Mouse (Mus musculus) thymus, postnatal 36 days (tissue): ENCODE results near the gene Inhbc.

Source experiments
- DNase-seq, 2 experiments: peaks; one replicate each; pipeline ENCODE4 v3.0.0; 2022; ENCODE audit warnings: mixed read lengths in 2 of 2

The Inhbc gene

DNA sequence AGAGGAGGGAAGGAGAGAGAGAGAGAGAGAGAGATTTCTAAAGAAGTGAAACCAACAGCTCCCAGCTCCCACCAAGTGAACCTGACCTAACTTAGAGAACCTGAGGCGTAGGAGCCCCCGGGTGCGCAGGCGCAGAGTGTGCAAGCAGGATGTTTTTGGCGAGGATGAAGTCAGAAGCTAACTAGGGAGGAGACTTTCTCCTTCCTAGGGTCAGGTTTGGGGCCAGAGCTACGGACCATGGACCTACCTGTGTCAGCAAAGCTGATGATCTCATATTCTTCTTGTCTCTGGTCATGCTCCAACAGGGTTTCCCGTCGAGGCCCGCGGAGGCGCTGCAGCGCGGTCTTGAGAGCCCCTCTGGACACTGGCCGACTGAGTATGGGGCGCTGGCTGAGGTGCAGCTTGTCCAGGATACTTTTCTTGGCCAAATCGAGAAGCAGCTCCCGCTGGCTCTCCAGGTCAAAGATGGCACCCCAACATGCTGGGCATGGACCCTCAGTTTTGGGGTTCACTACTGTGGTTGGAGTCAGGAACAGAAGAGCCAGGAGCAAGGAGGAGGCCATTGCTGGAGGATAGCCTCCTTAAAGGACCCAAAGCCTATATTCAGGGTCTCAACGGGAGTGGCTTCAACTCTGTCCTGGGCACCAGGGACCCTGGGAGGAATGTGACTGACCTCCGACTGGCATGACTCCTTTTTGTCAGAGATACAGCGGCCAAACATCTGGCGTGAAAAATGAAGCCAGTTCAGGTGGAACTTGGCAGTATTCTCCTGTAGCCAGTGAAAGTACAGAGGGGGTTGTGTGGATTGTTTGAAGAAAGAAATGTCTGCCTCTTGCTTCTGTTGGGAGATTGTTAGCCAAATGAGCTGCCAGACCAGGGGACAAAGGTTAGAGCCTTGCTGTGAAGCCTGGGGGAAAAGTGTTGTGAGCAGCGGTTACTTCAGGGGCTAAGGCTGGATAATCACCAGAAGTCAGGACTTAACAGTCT lies at the start of gene Inhbc:
Gene Inhbc (minus strand): TSS at position 598 of the 987 bp plus-strand sequence.
- DNase-seq = no peak

DNA sequence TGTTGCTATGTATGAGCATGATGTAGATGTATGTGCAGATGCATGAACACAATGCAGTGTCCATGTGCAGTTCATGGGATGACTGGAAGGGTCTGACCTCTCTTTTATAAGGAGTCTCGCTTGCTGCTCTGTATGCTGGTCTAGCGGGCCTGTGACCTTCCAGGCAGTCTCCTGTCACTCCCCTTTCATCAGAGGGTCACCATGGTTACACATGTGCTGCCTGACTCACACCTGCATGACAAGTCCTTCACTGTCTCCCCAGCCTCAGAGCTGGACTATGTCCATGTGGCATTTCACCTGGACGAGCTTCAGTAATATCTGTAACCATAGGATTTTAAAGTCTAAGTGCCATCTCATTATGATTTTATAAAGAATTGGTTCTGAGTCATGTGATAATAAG lies 43.9 kb upstream of the Inhbc start:
- no peak for DNase-seq

DNA sequence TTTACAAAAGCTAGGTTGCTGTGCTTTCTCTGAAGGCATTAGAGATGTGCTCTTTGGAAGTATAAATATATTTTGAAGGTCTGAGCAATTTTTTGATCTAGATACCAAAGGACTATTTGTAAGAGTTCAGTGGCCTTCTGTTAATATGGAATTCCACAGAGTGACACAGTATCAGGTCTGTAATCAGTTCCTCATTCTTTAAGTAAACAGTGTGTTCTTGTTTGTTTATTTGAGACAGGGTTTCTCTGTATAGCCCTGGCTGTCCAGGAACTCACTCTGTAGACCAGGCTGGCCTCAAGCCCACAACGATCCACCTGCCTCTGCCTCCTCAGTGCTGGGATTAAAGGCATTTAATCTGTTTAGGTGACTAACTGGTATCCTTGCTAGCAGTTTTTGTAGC lies 43.4 kb upstream of the Inhbc start:
- no peak for DNase-seq

DNA sequence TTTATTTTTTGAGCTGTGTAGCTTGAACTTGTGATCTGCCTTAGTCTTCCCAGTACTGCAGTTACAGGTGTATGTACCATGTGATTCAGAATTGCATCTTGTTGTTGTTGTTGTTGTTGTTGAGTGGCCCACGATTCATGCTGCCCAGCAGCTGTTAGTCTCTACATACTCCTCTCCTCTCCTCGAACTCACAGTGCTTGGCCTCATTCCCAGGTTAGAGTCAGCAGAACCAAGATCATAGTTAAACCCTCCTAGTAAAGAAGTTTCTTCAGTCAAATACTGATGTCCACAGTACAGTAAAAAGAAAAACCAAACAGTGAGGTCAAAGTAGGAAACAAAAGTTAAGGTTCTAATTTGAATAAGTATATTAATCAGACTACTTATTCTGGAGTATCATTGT lies 42.5 kb upstream of the Inhbc start:
- DNase-seq = no peak

DNA sequence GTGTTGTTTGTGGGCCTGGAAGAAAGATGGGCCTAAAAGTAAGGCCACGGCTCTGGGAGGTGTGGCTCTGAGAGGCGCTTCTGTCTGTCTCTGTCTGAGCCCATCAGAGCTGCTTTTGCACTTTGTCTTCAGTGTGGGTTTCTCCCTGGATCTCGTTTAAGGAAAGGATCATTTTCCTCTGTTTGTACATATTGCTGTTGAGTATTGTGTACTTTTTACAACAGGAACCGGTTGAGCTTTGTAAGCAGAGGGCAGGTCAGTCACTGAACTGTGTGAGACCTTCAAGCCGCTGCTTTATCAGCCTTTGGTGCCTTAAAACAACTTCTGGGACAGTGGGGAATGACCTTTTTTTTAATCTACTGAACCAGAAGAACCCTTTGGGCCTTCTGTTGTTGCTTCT lies 41.9 kb upstream of the Inhbc start:
- no peak for DNase-seq

DNA sequence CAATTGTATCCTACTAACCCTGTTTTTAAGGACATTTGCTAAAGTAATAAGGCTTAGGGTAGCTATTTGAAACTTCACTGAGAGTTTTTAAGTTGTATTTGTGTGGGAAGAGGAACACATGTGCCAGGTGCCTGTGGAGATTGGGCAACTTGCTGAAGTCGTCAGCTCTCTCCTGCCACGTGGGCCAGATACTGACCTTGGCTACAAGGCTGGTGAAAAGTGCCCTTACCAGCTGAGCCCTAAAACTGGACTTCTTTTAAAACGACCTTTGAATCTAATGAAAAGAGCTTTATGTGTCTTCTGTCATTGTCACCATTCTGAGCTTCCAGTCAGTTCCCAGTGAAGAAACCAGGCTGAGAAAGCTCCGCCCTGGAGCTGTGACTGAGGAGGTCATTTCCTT lies 37.2 kb upstream of the Inhbc start:
- no peak for DNase-seq

DNA sequence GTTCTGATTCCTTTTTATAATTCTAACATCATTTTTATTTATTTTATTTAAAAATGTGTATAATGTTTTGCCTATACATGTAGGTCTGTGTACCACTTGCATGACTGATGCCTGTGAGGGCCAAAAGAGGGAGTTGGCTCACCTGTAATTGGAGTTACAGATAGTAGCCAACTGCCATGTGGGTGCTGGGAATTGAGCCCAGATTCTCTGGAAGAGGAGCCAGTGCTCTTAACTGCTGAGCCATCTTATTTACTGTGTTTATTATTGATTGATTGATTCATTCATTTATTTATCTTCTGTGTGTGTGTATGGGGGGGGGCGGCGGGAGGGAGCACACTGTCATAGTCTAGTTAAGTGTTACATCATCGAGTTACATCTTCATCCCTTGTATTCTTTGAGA lies 34.5 kb upstream of the Inhbc start:
- no peak for DNase-seq

DNA sequence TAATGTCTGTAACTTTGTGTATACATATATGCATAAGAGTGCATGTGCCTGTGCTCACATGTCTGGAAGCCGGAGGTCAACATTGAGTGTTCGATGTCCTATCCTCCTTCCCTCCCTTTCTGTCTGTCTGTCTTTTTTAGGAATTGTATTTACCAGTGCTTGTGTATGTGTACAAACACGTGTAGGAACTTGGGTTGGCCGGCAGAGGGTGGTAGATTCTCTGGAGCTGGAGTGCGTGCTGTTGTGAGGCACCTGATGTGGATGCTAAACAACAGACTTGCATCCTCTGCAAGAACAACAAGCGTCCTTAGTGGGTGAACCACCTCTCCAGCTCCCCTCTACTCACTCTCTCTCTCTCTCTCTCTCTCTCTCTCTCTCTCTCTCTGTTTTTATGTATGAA lies 21.5 kb upstream of the Inhbc start:
- no peak for DNase-seq

DNA sequence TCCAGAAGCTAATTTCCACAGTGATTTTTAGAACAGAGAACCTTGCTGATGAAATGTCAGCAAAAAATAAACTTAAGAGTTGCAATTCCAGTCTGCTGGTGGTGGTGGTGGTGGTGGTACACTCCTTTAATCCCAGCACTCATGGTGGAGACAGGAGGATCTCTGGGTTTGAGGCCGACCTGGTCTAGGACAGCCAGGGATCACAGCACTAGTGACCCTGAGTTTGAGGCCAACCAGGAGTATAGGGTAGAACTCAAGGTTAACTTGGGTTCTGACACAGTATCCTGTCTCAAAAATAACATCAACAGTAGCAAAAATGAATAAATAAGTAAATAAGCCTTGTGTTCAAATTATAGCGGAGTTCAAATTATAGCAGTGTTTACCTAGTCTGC lies 11.5 kb upstream of the Inhbc start:
- no peak for DNase-seq

DNA sequence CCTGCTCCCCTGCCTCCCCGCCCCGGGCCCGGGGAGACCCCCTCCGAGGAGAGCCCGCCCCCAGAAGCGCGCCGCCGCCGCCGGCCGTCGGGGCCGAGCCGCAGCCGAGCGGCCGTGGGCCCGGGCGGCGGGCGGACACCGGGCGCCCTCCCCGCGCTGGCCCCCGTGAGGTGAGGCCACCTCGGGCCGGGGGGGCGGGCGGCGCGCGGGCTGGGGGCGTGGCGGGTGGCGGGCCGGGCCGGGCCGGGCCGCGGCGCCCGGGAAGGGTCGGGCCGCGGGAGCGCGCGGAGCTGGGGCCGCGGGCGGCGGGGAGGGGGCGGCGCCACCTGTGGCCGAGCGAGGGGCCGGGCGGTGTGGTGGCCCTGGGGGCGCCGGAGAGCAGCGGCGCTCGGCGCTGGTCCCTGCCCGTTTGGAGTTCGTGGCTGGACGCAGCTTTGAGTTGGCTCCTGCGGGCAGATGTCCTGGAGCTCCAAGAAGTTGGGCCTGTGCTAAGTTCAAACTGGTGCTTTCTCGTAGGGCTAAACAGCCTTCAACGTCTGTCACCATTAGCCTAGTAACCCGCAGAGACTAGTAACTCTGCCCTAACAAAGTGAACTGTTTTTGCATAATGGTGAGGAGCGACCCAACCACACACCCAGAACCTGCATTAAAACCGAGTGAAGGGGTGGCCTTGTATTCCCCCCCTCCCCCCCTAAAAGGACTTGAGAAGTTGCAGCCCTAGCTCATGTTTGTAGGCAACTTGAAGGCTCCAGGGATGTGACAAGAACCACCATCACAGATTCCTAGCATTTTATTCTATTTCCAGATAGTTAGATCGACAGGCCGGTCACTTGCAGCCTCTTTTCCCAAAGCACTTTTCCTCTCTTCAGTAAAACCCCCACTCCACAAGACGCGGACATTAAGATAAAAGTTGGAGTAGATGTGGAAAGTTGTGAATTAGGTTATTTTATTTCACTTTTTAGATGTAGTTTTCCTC lies 10.8 kb upstream of the Inhbc start:
- peak; percentile 65 to 74 for DNase-seq

DNA sequence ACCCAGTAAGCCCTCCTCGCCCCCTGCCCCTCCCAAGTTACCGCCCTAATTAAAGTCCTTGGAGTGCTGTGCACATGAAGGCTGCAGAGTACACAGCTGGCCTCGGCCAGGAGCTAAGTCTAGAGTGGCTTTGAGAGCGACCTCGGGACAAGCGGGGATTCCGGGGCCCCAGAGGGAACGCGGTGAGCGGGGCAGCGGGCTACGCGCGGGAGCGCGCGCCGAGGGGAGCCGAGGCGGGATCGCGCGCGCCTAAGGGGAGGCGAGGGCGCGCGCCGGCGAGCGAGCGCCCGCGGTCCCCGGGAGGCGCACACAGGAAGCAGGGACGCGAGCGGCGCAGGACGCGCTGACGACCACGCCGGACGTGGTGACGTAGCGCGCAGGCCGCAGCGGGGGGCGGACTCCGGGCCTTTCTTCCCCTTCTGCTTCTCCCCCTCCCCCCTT lies 10.0 kb upstream of the Inhbc start, which contains the start of gene R3hdm2:
Gene R3hdm2 (plus strand): TSS at position 77 of the 441 bp plus-strand sequence.
- DNase-seq = peak; percentile 90 to 94

DNA sequence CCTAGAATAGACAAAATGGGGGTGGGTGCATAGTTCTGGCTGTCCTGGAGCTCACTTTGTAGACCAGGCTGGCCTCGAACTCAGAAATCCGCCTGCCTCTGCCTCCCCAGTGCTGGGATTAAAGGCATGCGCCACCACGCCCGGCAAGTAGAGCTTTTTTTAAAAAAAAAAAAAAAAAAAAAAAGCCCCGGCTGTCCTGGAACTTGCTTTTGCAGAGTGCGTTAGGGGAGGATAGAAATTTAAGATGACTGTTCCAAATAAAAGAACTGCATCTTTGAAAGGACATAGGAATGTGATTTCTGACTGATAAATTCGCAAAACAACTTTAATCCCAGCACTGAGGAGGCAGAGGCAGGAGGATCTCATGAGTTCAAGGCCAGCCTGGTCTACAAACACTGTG lies 9.4 kb upstream of the Inhbc start:
- no peak for DNase-seq

DNA sequence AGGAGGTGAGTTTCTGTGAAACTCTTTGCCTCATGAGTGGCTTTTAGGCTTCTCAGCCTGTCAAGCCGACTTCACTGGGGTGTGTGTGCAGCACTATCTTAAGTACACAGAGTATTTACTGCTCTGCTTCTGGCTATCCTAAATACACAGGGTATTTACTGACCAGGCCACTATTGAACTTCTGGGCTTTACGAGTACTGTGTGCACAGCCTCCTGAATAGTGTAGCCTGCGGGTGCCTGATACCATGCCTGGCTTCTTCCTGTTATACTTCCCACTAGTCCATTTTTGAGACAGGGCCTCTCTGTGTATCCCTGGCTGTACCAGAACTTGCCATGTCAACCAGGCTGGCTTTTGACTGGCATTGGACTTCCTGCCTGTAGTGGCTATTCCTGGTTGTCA lies 7.5 kb upstream of the Inhbc start:
- DNase-seq = no peak

DNA sequence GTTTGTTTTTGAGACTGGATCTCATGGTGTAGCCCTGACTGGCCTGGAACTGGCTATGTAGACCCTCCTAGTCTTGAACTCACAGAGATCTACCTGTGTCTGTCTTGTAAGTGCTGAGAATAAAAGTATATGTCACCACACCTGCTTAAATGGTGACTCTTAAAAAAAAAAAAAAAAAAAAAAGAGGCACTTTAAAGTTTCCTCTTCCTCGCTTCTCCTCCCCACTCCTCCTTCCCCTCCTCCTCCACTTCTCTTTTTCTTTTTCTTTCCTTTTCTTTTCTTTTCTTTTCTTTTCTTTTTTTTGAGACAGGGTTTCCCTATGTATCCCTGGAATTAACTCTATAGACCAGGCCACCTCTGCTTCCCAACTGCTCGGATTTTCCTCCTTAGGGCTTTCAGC lies 792 bp upstream of the Inhbc start:
- DNase-seq = no peak

DNA sequence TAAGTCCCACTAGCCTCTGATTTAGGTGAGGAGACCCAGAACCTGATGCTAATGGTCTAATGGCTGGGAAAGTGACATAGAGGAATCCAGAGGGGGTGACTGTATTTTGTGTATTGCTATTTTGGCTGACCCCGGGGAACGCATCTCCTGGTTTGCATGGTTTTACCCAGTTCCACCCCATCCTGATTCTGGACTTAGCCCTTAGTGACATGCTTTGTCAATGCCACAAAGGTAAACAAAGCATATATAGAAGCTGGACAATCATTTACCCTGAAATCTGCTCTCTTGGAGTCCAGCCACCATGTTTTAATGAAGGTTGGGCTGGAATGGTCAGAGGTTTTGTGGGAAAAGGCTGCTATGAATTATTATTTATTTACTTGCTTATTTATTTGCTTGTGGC lies 2.0 kb downstream of the Inhbc start:
- DNase-seq = no peak

DNA sequence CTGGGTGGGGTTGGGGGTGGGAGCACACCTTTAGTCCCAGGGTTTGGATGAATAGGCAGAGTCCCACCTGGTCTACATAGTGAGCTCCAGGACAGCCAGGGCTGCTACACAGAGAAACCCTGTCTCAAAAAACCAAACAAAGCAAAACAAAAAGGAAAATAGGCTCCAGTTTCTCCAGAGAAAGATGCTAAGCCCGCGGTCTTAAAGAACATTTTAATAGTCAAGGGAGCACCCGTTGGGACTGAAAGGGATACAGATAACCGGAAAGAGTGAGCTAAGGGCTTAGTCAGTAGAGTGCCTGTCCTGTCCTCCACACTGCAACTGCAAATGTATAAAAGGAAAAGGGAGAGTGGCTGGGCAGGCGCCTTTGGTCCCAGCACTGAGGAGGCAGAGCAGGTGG lies 3.1 kb downstream of the Inhbc start:
- DNase-seq = no peak

DNA sequence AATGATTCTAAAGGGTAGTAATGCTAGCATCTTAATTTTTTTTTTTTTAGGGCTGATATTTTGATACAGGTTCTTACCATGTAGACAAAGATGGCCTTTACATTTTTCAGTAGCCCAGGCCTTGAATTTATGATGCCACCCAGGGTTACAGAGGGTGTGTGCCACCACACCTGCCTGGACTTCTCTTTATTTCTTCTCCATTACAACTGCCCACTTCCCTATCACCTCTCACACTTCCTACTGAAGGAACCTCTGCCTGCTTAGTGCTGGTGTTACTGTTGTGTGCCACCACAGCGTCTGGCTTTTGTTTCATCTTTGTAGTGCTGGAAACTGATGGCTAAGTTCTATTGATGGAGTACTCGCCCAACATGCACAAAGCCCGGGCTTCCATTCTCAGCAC lies 9.5 kb downstream of the Inhbc start:
- no peak for DNase-seq

DNA sequence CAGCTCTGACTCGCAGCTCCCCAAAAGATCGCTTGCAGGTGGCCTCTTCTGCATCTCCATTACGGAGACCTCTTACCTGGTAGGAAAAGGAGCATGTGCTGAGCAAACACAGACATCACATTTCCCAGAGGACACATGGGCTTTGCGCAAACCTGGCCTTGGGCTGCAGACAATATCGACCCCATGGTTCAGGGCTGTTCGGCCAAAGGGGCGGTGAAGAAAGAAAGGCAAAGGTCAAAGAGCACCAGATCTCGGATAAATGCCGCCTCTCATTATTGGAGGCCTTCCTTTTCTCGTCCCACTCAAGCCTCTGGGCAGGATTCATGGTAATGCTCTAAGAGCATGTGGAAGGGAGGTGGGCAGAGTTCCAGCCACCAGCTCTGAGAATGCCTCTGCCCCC lies 14.9 kb downstream of the Inhbc start:
- no peak for DNase-seq

DNA sequence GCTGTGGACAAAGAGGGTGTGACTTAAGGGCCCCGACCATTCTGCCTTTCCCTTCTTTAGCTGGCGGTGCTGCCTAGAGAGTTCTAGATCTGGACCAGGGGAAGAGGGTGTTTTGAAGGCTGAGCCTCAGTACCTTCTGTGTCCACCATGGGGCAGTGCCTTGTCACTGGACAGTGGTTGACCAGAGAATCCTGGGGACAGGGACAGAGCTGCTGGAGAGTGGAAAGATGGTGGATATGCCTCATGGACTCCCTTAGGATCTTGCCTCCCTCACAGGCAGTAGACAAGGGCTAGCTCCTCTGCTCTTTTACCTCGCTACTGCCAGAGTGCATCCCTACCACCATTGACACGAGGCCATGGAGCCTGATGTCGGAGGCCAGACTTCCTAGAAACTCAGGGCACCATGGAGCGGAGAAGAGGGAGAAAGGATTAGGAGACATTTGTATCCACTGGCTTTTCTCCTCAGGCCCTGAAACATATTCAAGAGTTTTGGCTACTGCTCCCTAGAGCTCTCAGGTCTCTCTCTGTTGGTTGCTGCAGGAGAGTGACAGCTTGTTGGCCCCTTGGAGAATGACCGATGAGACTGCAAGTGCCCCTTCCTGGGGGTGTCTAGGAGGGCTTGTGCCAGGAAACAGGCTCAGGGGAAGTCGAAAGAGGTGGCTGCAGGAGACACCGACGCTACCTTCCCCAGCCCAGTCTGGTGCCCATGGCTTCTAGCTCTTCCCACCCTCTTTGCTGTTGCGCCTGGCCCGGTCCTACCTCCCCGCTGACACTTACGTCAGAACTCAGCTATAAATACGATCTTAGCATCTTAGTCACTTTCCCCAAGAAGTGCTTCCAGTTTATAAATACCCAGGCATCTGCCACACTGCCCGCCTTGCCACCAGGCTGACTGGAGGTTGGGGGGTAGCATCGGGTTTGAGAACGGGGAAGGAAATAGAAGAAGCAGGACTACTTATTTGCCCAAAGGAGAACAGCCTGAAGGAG lies 16.0 kb downstream of the Inhbc start, which contains the start of gene Inhbe:
Gene Inhbe (minus strand): TSS at position 503 of the 987 bp plus-strand sequence.
- no peak for DNase-seq

DNA sequence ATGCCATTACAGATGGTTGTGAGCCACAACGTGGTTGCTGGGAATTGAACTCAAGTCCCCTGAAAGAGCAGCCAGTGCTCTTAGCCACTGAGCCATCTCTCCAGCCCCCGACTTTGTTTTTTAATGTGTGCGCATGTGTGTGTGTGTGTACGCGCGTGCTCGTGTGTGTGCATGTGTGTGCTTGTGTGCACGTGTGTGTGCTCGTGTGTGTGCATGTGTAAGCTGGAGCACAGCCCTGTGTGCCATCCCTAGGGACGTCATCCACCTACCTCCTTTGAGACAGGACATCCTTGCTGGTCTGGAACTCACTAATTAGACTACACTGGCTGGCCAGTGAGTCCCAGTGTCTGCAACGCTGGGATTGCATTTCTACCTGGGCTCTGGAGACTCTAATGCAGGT lies 17.5 kb downstream of the Inhbc start:
- DNase-seq = no peak

DNA sequence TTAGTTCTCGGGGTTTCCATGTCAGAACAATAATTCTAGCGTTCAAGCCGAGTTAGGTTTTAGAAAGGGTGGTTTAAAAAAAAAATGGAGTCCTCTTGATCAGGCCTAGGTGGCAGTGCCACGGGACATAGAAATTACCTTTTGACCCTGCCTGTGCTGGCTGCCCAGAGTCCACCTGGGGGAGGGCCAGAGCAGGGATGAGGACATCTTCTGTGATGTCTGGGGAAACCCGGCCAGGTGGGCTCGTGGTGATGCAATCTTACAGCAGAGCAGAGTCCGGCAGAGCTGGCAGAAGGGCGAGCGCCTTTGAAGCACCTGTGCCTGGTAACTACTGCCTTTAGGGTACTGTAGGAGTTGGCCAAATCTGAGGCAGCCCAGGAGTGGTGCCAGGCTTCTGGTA lies 18.0 kb downstream of the Inhbc start:
- DNase-seq = no peak

DNA sequence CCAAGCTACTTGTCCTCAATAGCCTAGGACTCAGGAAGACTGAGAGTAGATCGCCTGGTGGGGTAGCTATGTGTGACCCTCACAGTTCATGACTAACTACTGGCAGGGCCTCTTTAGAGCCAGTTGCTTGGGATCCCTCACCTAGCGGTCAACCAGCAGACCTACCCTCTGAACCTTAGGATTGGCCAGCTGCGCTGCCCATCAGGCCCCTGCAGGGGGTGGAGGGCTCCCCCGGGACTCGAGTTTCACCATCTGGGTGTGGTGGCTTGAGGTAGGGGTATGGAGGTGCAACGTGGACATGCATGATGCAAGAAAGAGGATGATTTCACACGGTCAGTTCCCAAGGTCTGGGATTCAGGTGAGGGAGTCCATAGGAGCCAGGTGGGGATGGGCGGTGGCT lies 18.5 kb downstream of the Inhbc start:
- no peak for DNase-seq
